Mouse (Mus musculus): ENCODE results near the gene Olfr119. TPM values are rescaled to one million over a fixed set of nuclear protein-coding genes. Genes with fewer than 3 reads are reported as not detected.
"Not testable (repeated sequence)": the region's sequence is repeated elsewhere in the genome, so short reads cannot be mapped to it uniquely, and the experiment has no call there.

Gene Olfr119
- polyA plus RNA-seq (2015; fragmentation: Nextera tagmentation; extraction: Ambion mirVana) = not detected in 2 replicates

- whole genome bisulfite sequencing = 80% methylated on average over 1 of the region's 1 CpGs
Observed at GRCm38 (mm10) chr17:37696264-37696663, at the start of gene Olfr119. Gene Olfr119 (plus strand): TSS chr17:37696564.

GRCm38 (mm10) chr17:37663682-37664081 lies 32.7 kb upstream of the Olfr119 start, which contains the start of gene Olfr117:
Gene Olfr117 (minus strand): TSS chr17:37663782.
- no peak within 1 kb of the TSS for H3K9ac ChIP-seq
- H3K4me1 ChIP-seq (replicated peaks) = no peaks in the 10 kb centered on the region
- H3K36me3 ChIP-seq = no peaks in the 10 kb centered on the region
- H3K4me3 ChIP-seq = no peak within 1 kb of the TSS
- H3K27ac ChIP-seq = no peak within 1 kb of the TSS
- ATAC-seq (ENCODE audit: low FRiP score) = no peak
- no peaks in the 10 kb centered on the region for H3K27me3 ChIP-seq
- H3K9me3 ChIP-seq = no peaks in the 10 kb centered on the region
- no peak within 1 kb of the TSS for H3K4me2 ChIP-seq
- WGBS = 67% methylated on average over 1 of the region's 1 CpGs

More at GRCm38 (mm10) chr17:37696264-37696663, at the start of gene Olfr119:
- ATAC-seq (ENCODE audit: low FRiP score); H3K27me3 ChIP-seq; H3K4me1 ChIP-seq (replicated peaks); H3K9ac ChIP-seq; H3K36me3 ChIP-seq; H3K9me3 ChIP-seq; H3K4me2 ChIP-seq; H3K27ac ChIP-seq; H3K4me3 ChIP-seq: not testable (repeated sequence)

DNA sequence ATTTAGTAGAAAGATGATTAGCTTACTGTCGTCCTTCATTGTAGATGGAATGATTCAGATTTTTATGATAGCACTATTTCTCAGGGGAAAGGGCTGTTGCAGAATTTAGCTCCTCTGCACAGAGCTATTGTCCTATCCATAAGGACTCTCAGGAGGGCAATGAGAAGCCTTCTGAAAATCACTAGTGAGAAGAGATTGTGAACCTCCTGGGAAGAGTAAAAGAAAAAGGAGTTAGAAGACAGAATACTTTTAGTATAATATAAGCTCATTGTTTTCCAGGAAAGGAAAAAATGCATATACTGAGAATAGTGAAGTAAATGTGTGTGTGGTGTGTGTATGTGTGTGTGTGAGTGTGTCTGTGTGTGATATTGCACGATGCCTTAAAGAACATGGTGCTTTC lies 29.7 kb upstream of the Olfr119 start, which contains the start of gene Olfr118:
Olfr118 (plus strand) TSS at position 301 of the 400 bp plus-strand sequence.
- no peaks in the 10 kb centered on the region for H3K4me1 ChIP-seq (replicated peaks)
- H3K36me3 ChIP-seq = no peaks in the 10 kb centered on the region
- no peaks in the 10 kb centered on the region for H3K9me3 ChIP-seq
- H3K4me3 ChIP-seq = no peak within 1 kb of the TSS
- WGBS = 68% methylated on average over 2 of the region's 2 CpGs
- no peaks in the 10 kb centered on the region for H3K27me3 ChIP-seq
- no peak within 1 kb of the TSS for H3K4me2 ChIP-seq
- no peak within 1 kb of the TSS for H3K27ac ChIP-seq
- H3K9ac ChIP-seq = no peak within 1 kb of the TSS
- no peak for ATAC-seq (ENCODE audit: low FRiP score)

- Histone ChIP-seq H3K36me3 (no peaks in the 10 kb centered on the region), H3K4me1 (replicated peaks) (no peaks in the 10 kb centered on the region), H3K4me2 (no peak within 1 kb of the TSS), H3K27ac (no peak within 1 kb of the TSS), H3K9ac (no peak within 1 kb of the TSS), H3K9me3 (no peaks in the 10 kb centered on the region), H3K4me3 (no peak within 1 kb of the TSS), H3K27me3 (no peaks in the 10 kb centered on the region)
- 69% methylated on average over 1 of the region's 1 CpGs for WGBS
- ATAC-seq (ENCODE audit: low FRiP score) = no peak
Observed at GRCm38 (mm10) chr17:37721508-37721907, 25.1 kb downstream of the Olfr119 start, which contains the start of gene Olfr120. Gene Olfr120 (plus strand): TSS chr17:37721808.

GRCm38 (mm10) chr17:37738070-37738469 lies 41.7 kb downstream of the Olfr119 start:
- H3K4me2 ChIP-seq = no peak overlapping the region
- H3K9me3 ChIP-seq = no peaks in the 10 kb centered on the region
- H3K9ac ChIP-seq = no peak overlapping the region
- H3K27ac ChIP-seq = no peak overlapping the region
- H3K4me1 ChIP-seq (replicated peaks) = no peaks in the 10 kb centered on the region
- H3K27me3 ChIP-seq = no peaks in the 10 kb centered on the region
- H3K36me3 ChIP-seq = no peaks in the 10 kb centered on the region
- ATAC-seq (ENCODE audit: low FRiP score) = no peak
- 62% methylated on average over 7 of the region's 7 CpGs for WGBS
- H3K4me3 ChIP-seq = no peak overlapping the region

Other genes with a start within 250 kb of the Olfr119 start
- gene Olfr109, start 237.6 kb upstream of the Olfr119 start, polyA plus RNA-seq (2015; fragmentation: Nextera tagmentation; extraction: Ambion mirVana) = not detected in 2 replicates
- not detected in 2 replicates for gene H2-M2, start 213.0 kb upstream of the Olfr119 start, polyA plus RNA-seq (2015; fragmentation: Nextera tagmentation; extraction: Ambion mirVana)
- gene Olfr110, start 204.1 kb upstream of the Olfr119 start, polyA plus RNA-seq (2015; fragmentation: Nextera tagmentation; extraction: Ambion mirVana) = not detected in 2 replicates
- not detected in 2 replicates for gene Olfr111, start 188.5 kb upstream of the Olfr119 start, polyA plus RNA-seq (2015; fragmentation: Nextera tagmentation; extraction: Ambion mirVana)
- not detected in 2 replicates for gene Olfr112, start 127.1 kb upstream of the Olfr119 start, polyA plus RNA-seq (2015; fragmentation: Nextera tagmentation; extraction: Ambion mirVana)
- not detected in 2 replicates for gene Olfr113, start 118.9 kb upstream of the Olfr119 start, polyA plus RNA-seq (2015; fragmentation: Nextera tagmentation; extraction: Ambion mirVana)
- gene Olfr114, start 103.8 kb upstream of the Olfr119 start, polyA plus RNA-seq (2015; fragmentation: Nextera tagmentation; extraction: Ambion mirVana) = not detected in 2 replicates
- not detected in 2 replicates for gene Olfr115, start 69.5 kb upstream of the Olfr119 start, polyA plus RNA-seq (2015; fragmentation: Nextera tagmentation; extraction: Ambion mirVana)
- gene Olfr116, start 69.4 kb upstream of the Olfr119 start, polyA plus RNA-seq (2015; fragmentation: Nextera tagmentation; extraction: Ambion mirVana) = not detected in 2 replicates
- not detected in 2 replicates for gene Olfr117, start 32.8 kb upstream of the Olfr119 start, polyA plus RNA-seq (2015; fragmentation: Nextera tagmentation; extraction: Ambion mirVana)
- not detected in 2 replicates for gene Olfr118, start 29.6 kb upstream of the Olfr119 start, polyA plus RNA-seq (2015; fragmentation: Nextera tagmentation; extraction: Ambion mirVana)
- not detected in 2 replicates for gene Olfr120, start 25.2 kb downstream of the Olfr119 start, polyA plus RNA-seq (2015; fragmentation: Nextera tagmentation; extraction: Ambion mirVana)
- gene Olfr121, start 52.3 kb downstream of the Olfr119 start, polyA plus RNA-seq (2015; fragmentation: Nextera tagmentation; extraction: Ambion mirVana) = not detected in 2 replicates
- not detected in 2 replicates for gene Olfr122, start 72.0 kb downstream of the Olfr119 start, polyA plus RNA-seq (2015; fragmentation: Nextera tagmentation; extraction: Ambion mirVana)
- not detected in 2 replicates for gene Olfr123, start 97.0 kb downstream of the Olfr119 start, polyA plus RNA-seq (2015; fragmentation: Nextera tagmentation; extraction: Ambion mirVana)
- not detected in 2 replicates for gene Olfr124, start 103.3 kb downstream of the Olfr119 start, polyA plus RNA-seq (2015; fragmentation: Nextera tagmentation; extraction: Ambion mirVana)
- not detected in 2 replicates for gene Olfr125, start 136.4 kb downstream of the Olfr119 start, polyA plus RNA-seq (2015; fragmentation: Nextera tagmentation; extraction: Ambion mirVana)
- gene Olfr126, start 150.9 kb downstream of the Olfr119 start, polyA plus RNA-seq (2015; fragmentation: Nextera tagmentation; extraction: Ambion mirVana) = not detected in 2 replicates
- not detected in 2 replicates for gene Olfr127, start 203.9 kb downstream of the Olfr119 start, polyA plus RNA-seq (2015; fragmentation: Nextera tagmentation; extraction: Ambion mirVana)
- not detected in 2 replicates for gene Olfr128, start 224.0 kb downstream of the Olfr119 start, polyA plus RNA-seq (2015; fragmentation: Nextera tagmentation; extraction: Ambion mirVana)

Data from hindbrain, embryonic 13.5 days (tissue).